Mouse (Mus musculus) erythroblast, embryonic 14.5 days (primary cell): ENCODE results near the gene D930048N14Rik.

Experiments
- GATA1 ChIP-seq: IDR thresholded peaks from 2 replicates; pipeline ENCODE4 v1.6.1; 2012; ENCODE audit warnings: low read length, inconsistent platforms, mixed read lengths
- TAL1 ChIP-seq: IDR thresholded peaks from 3 replicates; pipeline ENCODE4 v1.6.1; 2012; ENCODE audit warnings: low read length, inconsistent platforms, mixed read lengths

- TF ChIP-seq GATA1 (no peak), TAL1 (no peak)
Observed at GRCm38 (mm10) chr11:51635525-51636322, 15.0 kb upstream of the D930048N14Rik start, which contains the start of gene Rmnd5b.
